Mouse (Mus musculus): ENCODE measurements at regions not wholly inside any gene's neighbourhood (a gene's known extent, or its start where the extent isn't known, plus 50 kb on each side); places are given as distances from the start of the nearest gene placed in this dataset.

DNA sequence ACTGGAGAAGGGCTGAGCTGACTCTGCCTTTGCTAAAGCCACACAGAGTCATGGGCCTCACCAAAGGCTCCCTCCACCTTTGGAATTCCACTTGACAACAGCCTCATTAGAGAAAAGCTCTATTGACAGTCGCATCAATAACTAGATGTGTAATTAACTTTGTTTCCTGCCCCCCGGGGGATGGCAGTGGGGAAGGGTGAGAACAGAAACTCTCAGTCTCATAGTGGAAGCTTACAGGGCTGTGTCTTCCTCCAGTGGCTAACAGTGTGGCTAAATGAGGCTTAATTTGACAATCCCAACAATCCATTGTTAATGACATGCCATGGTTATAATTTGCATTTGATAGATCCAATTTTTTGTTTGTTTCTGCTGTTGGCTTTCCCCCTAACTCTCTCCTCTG, 164.5 kb upstream of the Tox3 start:
- TF ChIP-seq USF1 (IDR thresholded peaks at IDR 0.05; ENCODE audit: low read depth): no peak
- no peak for TF ChIP-seq REST (IDR thresholded peaks at IDR 0.05; ENCODE audit: insufficient read depth, insufficient read length)
- no peak for TF ChIP-seq SRF (IDR thresholded peaks at IDR 0.05; ENCODE audit: control insufficient read depth, insufficient read length, low read depth)
- no peak for TF ChIP-seq MYOG (IDR thresholded peaks at IDR 0.05; ENCODE audit: control insufficient read depth in 1 of 3, insufficient read depth in 1 of 3, insufficient read length in 2 of 3, low read depth in 2 of 3)
- no peak for TF ChIP-seq TCF3 (IDR thresholded peaks at IDR 0.05; ENCODE audit: insufficient read length, low read depth)
- TF ChIP-seq POLR2AphosphoS2 (IDR thresholded peaks at IDR 0.05; ENCODE audit: insufficient read length, low read depth): no peak
- no peak for TF ChIP-seq MYOD1 (IDR thresholded peaks at IDR 0.05; ENCODE audit: control insufficient read depth in 1 of 3, insufficient read length in 2 of 3, low read depth in 2 of 3)
- TF ChIP-seq POLR2A (IDR thresholded peaks at IDR 0.05; ENCODE audit: insufficient read length, low read depth): no peak
- TF ChIP-seq MAX (IDR thresholded peaks at IDR 0.05; ENCODE audit: low read depth): no peak
- TF ChIP-seq TCF12 (IDR thresholded peaks at IDR 0.05; ENCODE audit: insufficient read depth, poor library complexity, severe bottlenecking): no peak
- no peak for TF ChIP-seq CEBPB (IDR thresholded peaks at IDR 0.05; ENCODE audit: insufficient read depth, poor library complexity, severe bottlenecking)
- TF ChIP-seq E2F4 (IDR thresholded peaks at IDR 0.05; ENCODE audit: insufficient read depth): no peak
- Histone ChIP-seq H3K79me2 (ENCODE audit: control insufficient read depth, insufficient read depth) (no peaks in the 10 kb centered on the region), H3K27me3 (ENCODE audit: control insufficient read depth, insufficient read depth, insufficient read length) (no peaks in the 10 kb centered on the region), H3ac (ENCODE audit: control insufficient read depth, insufficient read length) (no peak overlapping the region), H3K4me2 (ENCODE audit: low read depth) (no peak overlapping the region), H3K4me3 (no peak overlapping the region), H3K36me3 (ENCODE audit: control insufficient read depth, insufficient read depth) (no peaks in the 10 kb centered on the region)

DNA sequence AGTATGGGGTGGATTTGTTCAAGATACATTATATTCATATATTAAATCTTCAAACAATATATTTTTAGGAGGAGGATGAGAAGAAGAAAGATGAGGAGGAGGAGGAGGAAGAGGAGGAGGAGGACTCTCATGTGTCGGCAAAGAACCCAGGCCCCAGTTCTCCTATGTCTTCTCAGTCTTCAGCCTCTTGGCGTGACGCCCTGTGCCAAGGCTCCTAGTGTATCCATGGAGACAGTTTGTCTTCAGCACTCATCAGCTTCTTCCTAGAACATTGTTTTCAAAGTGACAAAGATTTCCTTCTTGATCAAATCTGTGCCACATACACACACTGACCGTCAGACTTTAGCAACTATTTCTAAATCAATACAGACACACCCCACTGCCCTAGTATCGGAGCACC, 156.4 kb upstream of the Tox3 start:
- Histone ChIP-seq H3K79me2 (ENCODE audit: control insufficient read depth, insufficient read depth) (no peaks in the 10 kb centered on the region), H3K4me3 (no peak overlapping the region), H3K36me3 (ENCODE audit: control insufficient read depth, insufficient read depth) (no peaks in the 10 kb centered on the region), H3ac (ENCODE audit: control insufficient read depth, insufficient read length) (no peak overlapping the region), H3K27me3 (ENCODE audit: control insufficient read depth, insufficient read depth, insufficient read length) (no peaks in the 10 kb centered on the region), H3K4me2 (ENCODE audit: low read depth) (no peak overlapping the region)
- TF ChIP-seq TCF3 (IDR thresholded peaks at IDR 0.05; ENCODE audit: insufficient read length, low read depth): no peak
- TF ChIP-seq USF1 (IDR thresholded peaks at IDR 0.05; ENCODE audit: low read depth): no peak
- TF ChIP-seq MYOG (IDR thresholded peaks at IDR 0.05; ENCODE audit: control insufficient read depth in 1 of 3, insufficient read depth in 1 of 3, insufficient read length in 2 of 3, low read depth in 2 of 3): no peak
- TF ChIP-seq MYOD1 (IDR thresholded peaks at IDR 0.05; ENCODE audit: control insufficient read depth in 1 of 3, insufficient read length in 2 of 3, low read depth in 2 of 3): no peak
- TF ChIP-seq E2F4 (IDR thresholded peaks at IDR 0.05; ENCODE audit: insufficient read depth): no peak
- TF ChIP-seq POLR2AphosphoS2 (IDR thresholded peaks at IDR 0.05; ENCODE audit: insufficient read length, low read depth): no peak
- TF ChIP-seq MAX (IDR thresholded peaks at IDR 0.05; ENCODE audit: low read depth): no peak
- TF ChIP-seq TCF12 (IDR thresholded peaks at IDR 0.05; ENCODE audit: insufficient read depth, poor library complexity, severe bottlenecking): no peak
- TF ChIP-seq CEBPB (IDR thresholded peaks at IDR 0.05; ENCODE audit: insufficient read depth, poor library complexity, severe bottlenecking): no peak
- no peak for TF ChIP-seq SRF (IDR thresholded peaks at IDR 0.05; ENCODE audit: control insufficient read depth, insufficient read length, low read depth)

DNA sequence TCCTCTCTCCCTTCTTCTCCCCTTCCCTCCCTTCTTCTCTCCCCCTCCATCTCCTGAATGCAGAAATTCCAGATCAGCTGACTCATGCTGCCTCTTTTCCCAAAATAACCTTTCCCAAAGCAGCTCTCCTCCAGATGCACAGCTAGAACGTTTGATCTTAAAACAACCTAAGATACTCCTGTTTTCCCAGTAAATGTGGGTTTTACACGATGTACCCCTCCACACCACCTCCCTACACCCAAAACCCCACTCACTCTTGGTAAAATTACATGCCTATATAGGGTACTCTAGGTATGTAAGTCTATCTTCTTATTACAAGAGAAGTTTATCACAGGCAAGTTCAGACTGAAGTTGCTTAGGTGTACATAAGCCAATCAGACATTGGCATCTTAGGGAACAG, 155.2 kb upstream of the Tox3 start:
- Histone ChIP-seq H3K79me2 (ENCODE audit: control insufficient read depth, insufficient read depth) (no peaks in the 10 kb centered on the region), H3K36me3 (ENCODE audit: control insufficient read depth, insufficient read depth) (no peaks in the 10 kb centered on the region), H3ac (ENCODE audit: control insufficient read depth, insufficient read length) (no peak overlapping the region), H3K4me2 (ENCODE audit: low read depth) (no peak overlapping the region), H3K4me3 (no peak overlapping the region), H3K27me3 (ENCODE audit: control insufficient read depth, insufficient read depth, insufficient read length) (no peaks in the 10 kb centered on the region)
- TF ChIP-seq CEBPB (IDR thresholded peaks at IDR 0.05; ENCODE audit: insufficient read depth, poor library complexity, severe bottlenecking) (no peak), REST (IDR thresholded peaks at IDR 0.05; ENCODE audit: insufficient read depth, insufficient read length) (no peak), E2F4 (IDR thresholded peaks at IDR 0.05; ENCODE audit: insufficient read depth) (no peak), TCF3 (IDR thresholded peaks at IDR 0.05; ENCODE audit: insufficient read length, low read depth) (no peak), MYOG (IDR thresholded peaks at IDR 0.05; ENCODE audit: control insufficient read depth in 1 of 3, insufficient read depth in 1 of 3, insufficient read length in 2 of 3, low read depth in 2 of 3) (no peak)

GRCm38 (mm10) chr8:90502879-90503278, 154.7 kb upstream of the Tox3 start:
- H3K36me3 ChIP-seq (ENCODE audit: control insufficient read depth, insufficient read depth): no peaks in the 10 kb centered on the region

DNA sequence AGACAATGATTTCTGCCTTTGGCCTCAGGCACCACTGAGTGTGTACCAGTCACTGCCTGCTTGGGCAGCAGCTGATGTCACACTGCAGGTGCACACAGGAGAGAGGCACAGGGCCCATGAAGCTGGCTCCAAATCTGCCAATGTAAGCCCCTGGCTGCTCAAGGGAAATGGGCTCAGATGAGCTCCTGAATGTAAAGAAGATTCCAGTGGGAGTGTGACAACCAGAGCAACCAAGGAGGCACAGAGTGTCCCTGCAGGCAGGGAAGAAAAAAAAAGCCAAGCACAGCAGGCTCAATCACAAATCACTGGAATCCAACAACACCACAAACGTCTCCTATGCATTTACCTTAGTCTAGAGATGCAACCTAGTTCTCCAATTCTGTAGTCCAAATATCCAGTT, 151.2 kb upstream of the Tox3 start:
- Histone ChIP-seq H3ac (ENCODE audit: control insufficient read depth, insufficient read length) (no peak overlapping the region), H3K27me3 (ENCODE audit: control insufficient read depth, insufficient read depth, insufficient read length) (no peaks in the 10 kb centered on the region), H3K4me2 (ENCODE audit: low read depth) (no peak overlapping the region), H3K4me3 (no peak overlapping the region), H3K36me3 (ENCODE audit: control insufficient read depth, insufficient read depth) (no peaks in the 10 kb centered on the region), H3K79me2 (ENCODE audit: control insufficient read depth, insufficient read depth) (no peaks in the 10 kb centered on the region)
- TF ChIP-seq REST (IDR thresholded peaks at IDR 0.05; ENCODE audit: insufficient read depth, insufficient read length): no peak
- no peak for TF ChIP-seq MAX (IDR thresholded peaks at IDR 0.05; ENCODE audit: low read depth)
- no peak for TF ChIP-seq E2F4 (IDR thresholded peaks at IDR 0.05; ENCODE audit: insufficient read depth)
- TF ChIP-seq TCF12 (IDR thresholded peaks at IDR 0.05; ENCODE audit: insufficient read depth, poor library complexity, severe bottlenecking): no peak
- no peak for TF ChIP-seq CEBPB (IDR thresholded peaks at IDR 0.05; ENCODE audit: insufficient read depth, poor library complexity, severe bottlenecking)
- no peak for TF ChIP-seq POLR2AphosphoS2 (IDR thresholded peaks at IDR 0.05; ENCODE audit: insufficient read length, low read depth)
- no peak for TF ChIP-seq SRF (IDR thresholded peaks at IDR 0.05; ENCODE audit: control insufficient read depth, insufficient read length, low read depth)
- TF ChIP-seq USF1 (IDR thresholded peaks at IDR 0.05; ENCODE audit: low read depth): no peak
- no peak for TF ChIP-seq MYOG (IDR thresholded peaks at IDR 0.05; ENCODE audit: control insufficient read depth in 1 of 3, insufficient read depth in 1 of 3, insufficient read length in 2 of 3, low read depth in 2 of 3)
- TF ChIP-seq POLR2A (IDR thresholded peaks at IDR 0.05; ENCODE audit: insufficient read length, low read depth): no peak
- no peak for TF ChIP-seq TCF3 (IDR thresholded peaks at IDR 0.05; ENCODE audit: insufficient read length, low read depth)
- TF ChIP-seq MYOD1 (IDR thresholded peaks at IDR 0.05; ENCODE audit: control insufficient read depth in 1 of 3, insufficient read length in 2 of 3, low read depth in 2 of 3): no peak

More at GRCm38 (mm10) chr8:90502879-90503278, 154.7 kb upstream of the Tox3 start:
- no peaks in the 10 kb centered on the region for H3K79me2 ChIP-seq (ENCODE audit: control insufficient read depth, insufficient read depth)
- TF ChIP-seq SRF (IDR thresholded peaks at IDR 0.05; ENCODE audit: control insufficient read depth, insufficient read length, low read depth) (no peak), TCF3 (IDR thresholded peaks at IDR 0.05; ENCODE audit: insufficient read length, low read depth) (no peak), REST (IDR thresholded peaks at IDR 0.05; ENCODE audit: insufficient read depth, insufficient read length) (no peak), MYOG (IDR thresholded peaks at IDR 0.05; ENCODE audit: control insufficient read depth in 1 of 3, insufficient read depth in 1 of 3, insufficient read length in 2 of 3, low read depth in 2 of 3) (no peak), USF1 (IDR thresholded peaks at IDR 0.05; ENCODE audit: low read depth) (no peak), POLR2AphosphoS2 (IDR thresholded peaks at IDR 0.05; ENCODE audit: insufficient read length, low read depth) (no peak), E2F4 (IDR thresholded peaks at IDR 0.05; ENCODE audit: insufficient read depth) (no peak), MYOD1 (IDR thresholded peaks at IDR 0.05; ENCODE audit: control insufficient read depth in 1 of 3, insufficient read length in 2 of 3, low read depth in 2 of 3) (no peak), POLR2A (IDR thresholded peaks at IDR 0.05; ENCODE audit: insufficient read length, low read depth) (no peak), MAX (IDR thresholded peaks at IDR 0.05; ENCODE audit: low read depth) (no peak), TCF12 (IDR thresholded peaks at IDR 0.05; ENCODE audit: insufficient read depth, poor library complexity, severe bottlenecking) (no peak)
- H3K4me2 ChIP-seq (ENCODE audit: low read depth): no peak overlapping the region
- no peak overlapping the region for H3K4me3 ChIP-seq
- H3K27me3 ChIP-seq (ENCODE audit: control insufficient read depth, insufficient read depth, insufficient read length): no peaks in the 10 kb centered on the region
- no peak overlapping the region for H3ac ChIP-seq (ENCODE audit: control insufficient read depth, insufficient read length)

Data from myocyte (in vitro differentiated cells).